Mouse (Mus musculus): ENCODE results near the gene Plekha7.

Gene Plekha7

GRCm38 (mm10) chr7:116222288-116223009 lies 85.7 kb downstream of the Plekha7 start:
- DNase-seq (ENCODE audit: low read depth in 1 of 2, low spot score in 2 of 2), result no peak

DNA sequence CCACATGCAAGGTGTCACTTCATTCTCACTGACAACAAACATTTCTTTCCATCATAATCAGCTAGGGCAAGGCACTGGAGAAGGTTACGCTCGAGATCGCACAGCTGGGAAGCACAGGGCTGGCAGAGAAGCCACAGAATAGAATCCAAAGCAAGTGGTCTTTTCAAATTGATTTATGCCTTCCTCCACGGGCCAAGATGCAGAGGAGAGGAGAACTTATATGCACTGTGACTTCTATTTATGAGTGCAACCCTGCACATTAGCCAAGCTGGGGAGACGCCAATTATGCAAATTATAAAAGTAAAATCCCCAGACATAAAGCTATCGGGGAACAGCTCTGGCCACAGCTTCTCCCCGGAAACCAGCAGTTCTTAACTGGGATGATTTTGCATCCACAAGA lies 86.3 kb downstream of the Plekha7 start:
- DNase-seq (ENCODE audit: low read depth in 1 of 2, low spot score in 2 of 2), result no peak

DNA sequence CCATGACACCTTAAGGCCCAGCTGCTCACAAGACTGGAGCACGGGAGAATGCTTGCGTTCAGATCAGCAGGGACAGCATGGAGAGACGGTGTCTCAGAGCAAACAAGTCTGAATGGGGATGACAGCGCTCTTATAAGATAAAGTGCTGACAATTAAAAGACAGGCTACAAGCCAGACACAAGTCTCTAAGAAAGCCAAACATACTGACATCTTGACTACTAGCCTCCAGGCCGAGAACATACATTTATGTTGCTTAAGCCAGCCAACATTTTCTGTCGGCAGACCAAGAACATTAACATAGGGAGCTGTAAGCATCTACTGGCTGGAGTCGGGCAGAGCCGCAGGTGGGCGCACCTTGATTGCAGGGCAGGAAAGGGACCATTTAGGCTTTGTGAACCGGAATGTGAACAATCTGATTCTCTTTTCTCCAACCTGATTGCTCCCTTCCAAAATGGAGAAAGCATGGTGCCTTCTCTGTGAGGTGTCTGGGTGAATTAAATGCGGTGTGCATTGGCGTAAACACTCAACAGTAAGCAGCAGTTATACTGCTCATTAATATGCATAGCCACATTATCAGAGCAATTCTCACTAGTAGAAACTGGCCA lies 88.0 kb downstream of the Plekha7 start:
- no peak for DNase-seq (ENCODE audit: low read depth in 1 of 2, low spot score in 2 of 2)

DNA sequence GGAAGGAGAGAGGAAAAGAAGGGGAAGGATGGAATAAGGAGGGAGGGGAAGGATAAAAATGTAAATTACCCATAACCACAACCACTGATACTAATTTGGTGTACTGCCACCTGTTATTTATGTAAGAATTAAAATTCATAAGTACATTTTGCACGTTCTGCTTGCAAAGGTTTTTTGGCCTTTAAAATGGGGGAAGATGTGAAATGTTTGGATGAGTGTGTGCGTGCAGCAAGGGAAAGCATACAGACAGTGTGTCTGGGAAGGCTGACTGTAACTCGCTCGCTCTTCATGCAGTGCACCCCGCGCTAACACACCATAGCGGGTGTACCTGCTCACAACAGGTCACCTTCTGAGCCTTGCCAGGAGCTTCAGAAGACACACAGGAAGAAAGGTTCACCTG lies 90.4 kb downstream of the Plekha7 start:
- DNase-seq (ENCODE audit: low read depth in 1 of 2, low spot score in 2 of 2), result no peak

DNA sequence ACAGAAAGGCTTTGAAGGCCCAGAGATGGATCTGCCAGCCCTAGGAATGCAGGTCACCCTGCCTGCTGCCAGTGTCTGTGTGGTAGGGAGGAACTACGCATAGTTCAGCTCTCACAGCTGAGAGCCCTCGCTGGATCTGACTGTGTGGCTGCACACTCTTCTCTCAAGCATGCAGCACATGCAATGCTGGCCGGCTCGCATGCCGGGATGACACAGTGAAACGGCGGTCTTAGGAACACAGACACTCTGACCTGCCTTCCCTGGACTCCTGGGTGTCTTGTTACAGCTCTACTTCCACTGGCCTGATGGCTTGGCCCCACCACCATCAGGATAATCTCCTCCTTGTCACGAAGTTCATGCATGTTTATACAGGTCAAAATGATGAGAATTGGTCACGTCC lies 96.3 kb downstream of the Plekha7 start:
- DNase-seq (ENCODE audit: low read depth in 1 of 2, low spot score in 2 of 2), result no peak

GRCm38 (mm10) chr7:116209926-116210631 lies 98.1 kb downstream of the Plekha7 start:
- DNase-seq (ENCODE audit: low read depth in 1 of 2, low spot score in 2 of 2), result no peak

GRCm38 (mm10) chr7:116208880-116209279 lies 99.3 kb downstream of the Plekha7 start:
- DNase-seq (ENCODE audit: low read depth in 1 of 2, low spot score in 2 of 2), result no peak

GRCm38 (mm10) chr7:116206806-116207571 lies 101.2 kb downstream of the Plekha7 start:
- no peak for DNase-seq (ENCODE audit: low read depth in 1 of 2, low spot score in 2 of 2)

DNA sequence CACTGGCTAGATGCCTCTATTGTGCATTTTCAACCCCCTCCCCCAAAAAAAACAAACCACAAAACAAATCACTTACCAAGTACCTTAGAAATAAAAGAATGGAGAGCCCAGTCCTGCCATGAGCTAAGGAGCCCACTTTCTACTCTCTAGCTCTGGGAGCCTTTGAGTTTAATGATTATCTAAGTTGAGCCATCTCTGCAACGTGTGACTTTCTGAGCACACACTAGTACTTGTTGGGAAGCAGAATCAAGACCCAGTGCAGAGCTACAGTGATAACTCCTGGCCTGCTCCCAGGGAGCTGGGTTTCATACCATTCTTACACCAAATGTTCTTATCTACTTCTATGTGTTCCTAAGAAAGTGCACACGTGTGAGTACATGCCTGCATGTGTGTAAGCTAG lies 102.7 kb downstream of the Plekha7 start:
- no peak for DNase-seq (ENCODE audit: low read depth in 1 of 2, low spot score in 2 of 2)

GRCm38 (mm10) chr7:116202033-116202681 lies 106.0 kb downstream of the Plekha7 start:
- DNase-seq (ENCODE audit: low read depth in 1 of 2, low spot score in 2 of 2), result no peak

GRCm38 (mm10) chr7:116200951-116201351 lies 107.2 kb downstream of the Plekha7 start:
- DNase-seq (ENCODE audit: low read depth in 1 of 2, low spot score in 2 of 2), result no peak

- no peak for DNase-seq (ENCODE audit: low read depth in 1 of 2, low spot score in 2 of 2)
These were observed 107.6 kb downstream of the Plekha7 start for GRCm38 (mm10) chr7:116200544-116200943.

- no peak for DNase-seq (ENCODE audit: low read depth in 1 of 2, low spot score in 2 of 2)
These were observed 109.3 kb downstream of the Plekha7 start for GRCm38 (mm10) chr7:116198902-116199301.

DNA sequence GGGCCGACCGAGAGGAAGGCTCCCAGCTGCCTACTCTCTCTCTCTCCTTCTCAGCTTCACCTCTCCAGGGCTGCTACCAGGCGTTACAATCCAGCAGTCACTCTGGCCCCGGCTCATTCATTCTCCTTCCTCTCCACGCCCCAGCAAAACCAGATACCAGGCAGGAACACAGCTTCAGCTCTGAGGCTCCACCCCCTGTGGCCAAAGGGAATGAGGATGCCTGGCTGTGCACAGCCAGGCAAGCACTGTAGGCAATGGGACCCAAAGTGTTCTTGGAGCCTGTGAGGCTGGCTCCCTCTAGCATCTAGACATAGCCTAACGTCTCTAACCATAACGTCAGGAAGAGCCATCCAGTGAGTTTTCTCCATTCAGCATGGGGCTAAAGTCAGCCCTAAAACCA lies 109.8 kb downstream of the Plekha7 start:
- no peak for DNase-seq (ENCODE audit: low read depth in 1 of 2, low spot score in 2 of 2)

DNA sequence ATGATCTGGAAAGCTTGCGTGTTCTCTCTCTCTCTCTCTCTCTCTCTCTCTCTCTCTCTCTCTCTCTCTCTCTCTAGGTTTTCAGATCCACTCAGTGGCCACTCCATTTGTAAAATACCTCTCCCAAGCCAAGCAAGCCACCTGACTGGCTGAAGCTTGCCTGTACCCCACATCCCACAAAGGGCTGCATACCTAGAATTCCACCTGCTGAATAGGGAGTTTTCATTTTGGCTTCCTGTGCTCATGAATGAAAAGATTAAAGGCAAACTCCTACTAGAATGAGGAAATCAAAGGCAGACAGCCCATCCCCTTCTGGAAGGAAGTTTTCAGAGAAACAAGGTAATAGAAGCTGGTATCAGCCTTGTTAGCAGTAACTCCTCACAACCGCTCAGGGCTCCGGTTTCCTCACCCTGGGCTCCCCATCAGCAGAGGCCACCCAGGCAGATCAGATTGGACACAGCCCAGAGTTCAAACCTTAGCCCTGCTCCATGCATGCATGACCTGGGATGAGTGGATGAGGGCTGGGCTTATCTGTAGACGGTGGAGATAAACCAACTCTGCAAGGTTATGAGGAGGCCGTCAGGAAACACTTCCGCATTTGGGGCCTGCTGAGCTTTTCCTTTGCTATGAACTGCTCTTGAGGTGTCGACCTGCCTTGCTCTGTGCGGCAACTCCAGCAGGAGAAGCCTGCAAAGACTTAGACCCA lies 111.0 kb downstream of the Plekha7 start:
- DNase-seq (ENCODE audit: low read depth in 1 of 2, low spot score in 2 of 2), result no peak

DNA sequence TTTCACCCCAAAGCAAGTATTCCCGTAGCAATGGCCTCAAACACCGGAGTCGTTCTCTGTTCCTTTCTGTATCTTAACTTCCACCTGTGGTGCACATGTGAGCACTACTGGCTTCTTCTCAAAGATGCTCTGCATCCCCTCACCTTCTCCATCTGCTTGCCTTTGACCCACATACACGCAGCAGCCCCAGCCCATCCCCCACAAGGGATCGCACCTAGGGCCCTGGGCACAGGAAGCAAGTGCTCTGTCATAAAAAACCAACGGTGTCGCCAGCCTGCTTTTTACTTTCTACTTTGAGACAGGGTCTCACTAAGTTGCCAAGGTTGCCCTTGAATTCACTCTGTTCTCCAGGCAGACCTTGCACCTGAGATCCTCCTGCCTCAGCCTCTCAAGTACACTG lies 113.2 kb downstream of the Plekha7 start:
- no peak for DNase-seq (ENCODE audit: low read depth in 1 of 2, low spot score in 2 of 2)

DNA sequence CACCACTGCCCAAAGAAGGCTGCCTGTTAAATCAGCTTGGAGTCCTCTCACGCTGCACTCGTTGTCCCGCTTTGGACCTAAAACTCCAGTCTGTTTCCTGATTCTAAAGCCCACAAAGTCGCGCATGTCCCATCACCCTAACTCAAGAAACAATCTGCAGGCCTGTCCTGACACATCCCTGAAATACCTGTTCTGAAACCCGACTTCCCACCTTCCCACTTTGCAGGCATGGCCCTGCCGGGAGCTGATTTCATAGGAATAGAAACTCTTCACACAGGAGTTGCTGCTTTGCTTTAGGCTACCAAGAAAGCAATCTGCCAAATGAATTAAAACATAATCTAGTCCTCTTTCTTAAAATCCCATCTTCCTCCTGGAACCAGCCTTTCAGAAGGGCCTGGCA lies 115.2 kb downstream of the Plekha7 start:
- no peak for DNase-seq (ENCODE audit: low read depth in 1 of 2, low spot score in 2 of 2)

- no peak for DNase-seq (ENCODE audit: low read depth in 1 of 2, low spot score in 2 of 2)
These were observed 116.0 kb downstream of the Plekha7 start for GRCm38 (mm10) chr7:116192096-116192595.

DNA sequence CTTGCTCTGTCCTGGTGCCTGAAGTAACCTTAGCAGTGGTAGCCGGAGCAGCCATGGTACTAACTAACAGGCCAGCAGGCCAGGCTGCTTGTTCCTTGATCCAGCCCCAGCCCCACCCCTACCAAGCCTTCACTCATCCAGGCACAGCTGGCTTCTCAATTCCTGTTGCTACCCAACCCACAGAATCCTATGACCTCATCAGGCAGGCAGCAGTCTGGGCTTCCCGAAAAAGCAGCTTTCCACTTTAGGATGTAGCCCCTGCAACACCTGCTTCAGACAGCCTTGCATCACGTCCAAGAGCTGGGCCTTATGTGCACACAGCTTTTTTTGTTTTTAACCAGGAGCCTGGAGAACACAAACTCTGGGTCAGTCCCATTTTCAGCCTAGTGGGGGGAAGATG lies 117.0 kb downstream of the Plekha7 start:
- no peak for DNase-seq (ENCODE audit: low read depth in 1 of 2, low spot score in 2 of 2)

DNA sequence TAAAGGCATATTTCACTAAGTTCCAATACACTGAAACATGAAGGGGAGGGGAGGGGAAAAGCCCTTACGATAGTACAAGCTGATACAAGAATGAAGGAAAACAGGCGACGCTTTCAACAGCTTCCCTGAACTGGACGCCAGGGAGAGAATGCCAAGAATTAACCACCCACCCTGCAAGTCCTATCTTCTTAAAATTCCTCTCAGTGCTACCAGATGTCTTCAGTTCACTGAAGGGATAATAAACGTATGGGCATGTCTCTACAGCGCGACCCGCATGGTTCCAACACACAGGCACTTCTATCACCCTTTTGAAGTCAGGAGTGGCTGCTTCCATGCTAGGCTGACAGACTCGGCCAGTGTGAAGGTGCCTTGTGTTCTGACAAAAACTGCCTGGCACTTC lies 118.5 kb downstream of the Plekha7 start:
- no peak for DNase-seq (ENCODE audit: low read depth in 1 of 2, low spot score in 2 of 2)
